Mouse (Mus musculus) CH12.LX (cell line): ENCODE measurements around the gene Sorcs3.

Source experiments
- BHLHE40 ChIP-seq: IDR thresholded peaks from 2 replicates; pipeline ENCODE4 v1.6.1; 2011; ENCODE audit warnings: mild to moderate bottlenecking, low read depth, low read length, improper control_type of control experiment
- CTCF ChIP-seq, 2 experiments: IDR thresholded peaks in 1 of 2; conservative IDR thresholded peaks in 1 of 2; 2 replicates each; pipeline ENCODE4 v1.5.1; 2011 to 2012; ENCODE audit warnings: low read depth in 2 of 2, low read length in 2 of 2, improper control_type of control experiment in 1 of 2, inconsistent platforms in 1 of 2, mild to moderate bottlenecking in 1 of 2, moderate library complexity in 1 of 2
- POLR2A ChIP-seq: IDR thresholded peaks from 2 replicates; pipeline ENCODE4 v1.6.1; 2011; ENCODE audit warnings: low read depth, mild to moderate bottlenecking, improper control_type of control experiment, low read length
- RCOR1 ChIP-seq: conservative IDR thresholded peaks from 2 replicates; pipeline ENCODE4 v1.6.1; 2012; ENCODE audit warnings: low read depth, mild to moderate bottlenecking, inconsistent platforms, low read length, improper control_type of control experiment
- TCF12 ChIP-seq: IDR thresholded peaks from 2 replicates; pipeline ENCODE4 v1.6.1; 2014; ENCODE audit warnings: low read depth, mild to moderate bottlenecking, inconsistent platforms, low read length, improper control_type of control experiment
- USF1 ChIP-seq: IDR thresholded peaks from 2 replicates; pipeline ENCODE4 v1.6.1; 2014; ENCODE audit warnings: low read depth, mild to moderate bottlenecking, inconsistent platforms, low read length, improper control_type of control experiment
- ZC3H11A ChIP-seq: IDR thresholded peaks from 2 replicates; pipeline ENCODE4 v1.6.1; 2012; ENCODE audit warnings: low read depth, mild to moderate bottlenecking, inconsistent platforms, low read length, improper control_type of control experiment
- ZMIZ1 ChIP-seq: IDR thresholded peaks from 2 replicates; pipeline ENCODE4 v1.6.1; 2012; ENCODE audit warnings: low read depth, mild to moderate bottlenecking, inconsistent platforms, low read length, improper control_type of control experiment

DNA sequence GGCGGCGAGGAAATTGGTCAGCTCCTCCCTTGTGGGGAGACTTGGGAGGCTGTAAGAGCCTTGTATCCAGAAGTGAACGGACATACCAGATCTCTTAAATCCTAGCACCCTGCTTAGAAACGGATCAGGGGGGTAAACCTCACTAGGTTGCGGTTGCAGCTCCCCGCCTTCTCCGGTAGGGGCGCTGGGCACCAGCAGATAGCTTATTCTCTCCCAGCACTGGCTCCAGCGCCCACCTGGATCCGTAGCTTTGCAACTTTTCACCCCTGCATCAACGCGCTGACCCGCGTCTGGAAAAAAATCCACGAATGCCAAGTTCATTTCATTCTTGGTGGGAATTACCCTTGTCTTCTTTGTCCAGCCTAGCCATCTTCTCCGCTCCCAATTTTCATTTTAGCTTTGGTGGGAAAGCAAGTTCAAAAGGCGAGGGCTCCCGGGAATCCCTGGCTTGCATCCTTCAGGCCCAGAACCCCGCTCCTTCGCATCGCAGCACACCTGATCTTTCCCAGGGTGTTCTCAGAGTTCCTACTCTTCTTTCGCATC, 1.8 kb upstream of the Sorcs3 start:
- TF ChIP-seq CTCF (conservative IDR thresholded peaks at IDR 0.05 in 1 of 2, IDR thresholded peaks at IDR 0.05 in 1 of 2; ENCODE audit: low read depth in 2 of 2, low read length in 2 of 2) (no peak), USF1 (no peak), POLR2A (no peak), ZMIZ1 (no peak), ZC3H11A (no peak), TCF12 (no peak), RCOR1 (no peak), BHLHE40 (no peak)
